Mouse (Mus musculus): ENCODE measurements around the gene Ptprf. TPM values are rescaled to one million over a fixed set of nuclear protein-coding genes. Genes with fewer than 3 reads are reported as not detected.

Gene Ptprf
- polyA plus RNA-seq, 1 experiment from 2014 or later, result 88.2 TPM

DNA sequence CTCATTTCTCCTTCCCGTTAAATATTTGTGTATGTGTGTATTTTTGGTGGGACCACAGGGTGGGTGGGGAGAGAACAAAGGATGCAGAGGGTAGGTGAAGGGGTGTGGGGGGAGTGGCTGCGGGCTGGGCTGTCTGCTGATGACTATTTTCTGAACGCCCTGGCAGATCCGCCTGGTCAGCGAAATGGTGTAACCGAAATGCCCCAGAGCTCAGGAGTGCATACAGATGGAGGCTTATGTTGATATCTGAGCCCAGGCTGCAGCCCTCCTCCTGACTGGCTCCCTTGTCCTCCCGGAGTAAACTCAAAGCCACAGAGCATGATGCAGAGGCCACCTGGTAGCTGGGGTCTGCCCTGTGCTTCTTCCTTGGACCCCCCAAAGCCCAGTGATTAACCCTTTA lies 47.4 kb downstream of the Ptprf start:
- no peak for DNase-seq (ENCODE audit: low spot score)
- Histone ChIP-seq H3K4me3 (no peak overlapping the region), H3K27ac (replicated peaks) (0 out of 2 replicates have a peak overlapping the region, but pooled peaks have one; percentile 24), H3K9me3 (no peaks in the 10 kb centered on the region), H3K27me3 (replicated peaks; ENCODE audit: low read depth, poor library complexity, severe bottlenecking) (no peaks in the 10 kb centered on the region), H3K4me1 (peaks cover 16% of the 10 kb centered on the region), H3K36me3 (replicated peaks) (peaks cover 93% of the 10 kb centered on the region)
- 59% methylated on average over 7 of the region's 7 CpGs for WGBS

DNA sequence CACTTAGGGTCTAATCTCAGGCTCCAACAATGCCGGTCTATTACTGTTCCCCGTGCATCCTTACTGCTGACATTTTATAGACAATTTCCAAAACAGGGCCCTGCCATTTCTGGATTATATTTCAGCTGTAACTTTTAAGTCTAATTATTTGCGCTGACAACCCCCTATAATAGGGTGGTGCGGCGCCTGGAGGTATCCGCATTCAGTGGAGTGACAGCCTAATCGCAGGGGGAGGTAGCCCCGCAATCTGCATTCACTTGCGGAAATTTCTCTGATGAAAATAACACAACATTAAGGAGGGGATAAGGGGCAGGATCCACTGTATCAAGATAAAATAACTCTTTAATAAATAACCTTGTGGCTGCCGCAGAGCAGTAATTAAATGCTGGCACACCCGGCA lies 47.9 kb downstream of the Ptprf start:
- Histone ChIP-seq H3K36me3 (replicated peaks) (peaks cover 93% of the 10 kb centered on the region), H3K4me3 (no peak overlapping the region), H3K27me3 (replicated peaks; ENCODE audit: low read depth, poor library complexity, severe bottlenecking) (no peaks in the 10 kb centered on the region), H3K4me1 (peaks cover 20% of the 10 kb centered on the region), H3K27ac (replicated peaks) (no peak overlapping the region), H3K9me3 (no peaks in the 10 kb centered on the region)
- 88% methylated on average over 11 of the region's 11 CpGs for WGBS
- no peak for DNase-seq (ENCODE audit: low spot score)

DNA sequence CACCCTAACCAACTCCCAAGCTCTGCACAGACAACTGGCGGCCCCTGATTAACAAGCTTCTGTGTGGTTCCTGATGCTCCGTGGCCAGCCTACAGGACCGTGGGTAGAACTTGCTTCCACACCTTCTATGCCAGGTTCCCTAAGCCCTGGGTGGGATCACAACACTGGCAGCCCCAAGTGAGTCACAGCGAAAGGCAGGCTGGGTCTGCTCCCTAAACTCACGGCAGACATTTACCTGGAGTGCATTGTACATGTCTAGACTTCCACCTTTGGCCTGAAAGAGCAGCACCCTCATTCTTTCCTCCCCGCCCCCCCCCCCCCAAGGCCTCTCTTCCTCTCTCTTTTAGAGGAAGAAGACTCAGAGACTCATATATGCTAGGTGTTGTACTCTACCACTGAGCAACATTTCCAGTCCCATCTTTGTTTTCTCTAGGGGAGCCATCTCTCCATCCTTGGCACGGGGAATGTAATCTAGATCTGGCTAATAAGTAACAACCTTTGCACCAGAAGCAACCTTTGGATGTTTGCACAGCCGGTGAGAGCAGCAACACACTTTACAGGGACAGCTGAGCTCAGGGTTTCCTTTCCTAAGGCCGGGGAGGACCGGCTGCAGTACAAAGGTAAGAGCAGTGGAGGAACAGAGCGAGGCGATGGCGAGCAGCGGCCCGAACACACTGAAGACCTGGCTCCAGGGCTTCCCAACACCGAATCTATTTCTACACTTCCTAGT lies 51.1 kb downstream of the Ptprf start:
- Histone ChIP-seq H3K4me3 (no peak overlapping the region), H3K27ac (replicated peaks) (no peak overlapping the region), H3K36me3 (replicated peaks) (peaks cover 93% of the 10 kb centered on the region), H3K27me3 (replicated peaks; ENCODE audit: low read depth, poor library complexity, severe bottlenecking) (no peaks in the 10 kb centered on the region), H3K9me3 (no peaks in the 10 kb centered on the region), H3K4me1 (peaks cover 30% of the 10 kb centered on the region)
- 90% methylated on average over 16 of the region's 16 CpGs for WGBS
- DNase-seq (ENCODE audit: low spot score), result no peak

DNA sequence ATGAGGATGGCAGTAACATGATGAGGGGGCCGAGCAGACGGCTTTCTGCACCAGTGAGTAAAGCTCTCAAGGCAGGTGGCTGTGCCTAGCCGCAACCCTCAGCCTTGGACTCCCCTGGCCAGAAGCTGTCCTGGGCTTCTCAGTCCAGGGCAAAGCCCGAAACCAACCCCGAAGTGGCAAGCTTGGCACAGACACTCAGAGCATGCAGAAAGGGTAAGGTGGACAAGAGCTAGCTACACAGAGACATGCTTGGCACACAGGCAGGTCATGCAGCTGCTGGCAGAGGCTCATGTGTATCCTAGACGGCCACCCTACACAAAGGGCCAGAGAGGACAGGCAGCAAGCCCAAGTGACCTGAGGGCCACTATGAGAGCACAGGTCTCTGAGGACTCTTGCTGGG lies 52.5 kb downstream of the Ptprf start:
- no peak for DNase-seq (ENCODE audit: low spot score)
- Histone ChIP-seq H3K4me1 (peaks cover 36% of the 10 kb centered on the region), H3K36me3 (replicated peaks) (peaks cover 93% of the 10 kb centered on the region), H3K27me3 (replicated peaks; ENCODE audit: low read depth, poor library complexity, severe bottlenecking) (no peaks in the 10 kb centered on the region), H3K4me3 (no peak overlapping the region), H3K9me3 (no peaks in the 10 kb centered on the region), H3K27ac (replicated peaks) (no peak overlapping the region)
- WGBS, result 92% methylated on average over 6 of the region's 6 CpGs

DNA sequence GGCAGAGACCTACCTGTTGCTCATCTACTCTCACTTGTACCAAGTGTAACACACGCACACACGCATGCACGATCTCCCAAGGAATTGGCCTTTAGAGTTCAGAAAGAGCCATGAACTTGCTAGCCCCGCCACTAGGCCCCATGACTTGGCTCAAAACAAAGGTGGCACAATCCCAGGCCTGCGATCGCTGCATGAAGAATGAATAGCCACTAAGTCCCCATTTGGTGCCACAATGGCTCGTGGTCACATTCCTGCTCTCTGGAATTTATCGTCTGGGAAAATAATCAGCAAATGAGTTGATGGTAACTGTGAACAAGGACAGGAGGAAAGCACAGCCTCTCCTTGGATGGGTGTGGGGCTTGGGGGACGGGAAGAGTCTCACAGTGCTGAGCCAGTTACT lies 54.3 kb downstream of the Ptprf start:
- no peaks in the 10 kb centered on the region for H3K9me3 ChIP-seq
- no peak overlapping the region for H3K27ac ChIP-seq (replicated peaks)
- H3K4me3 ChIP-seq, result no peak overlapping the region
- peaks cover 36% of the 10 kb centered on the region for H3K4me1 ChIP-seq
- no peak for DNase-seq (ENCODE audit: low spot score)
- no peaks in the 10 kb centered on the region for H3K27me3 ChIP-seq (replicated peaks; ENCODE audit: low read depth, poor library complexity, severe bottlenecking)
- H3K36me3 ChIP-seq (replicated peaks), result peaks cover 93% of the 10 kb centered on the region
- WGBS, result 87% methylated on average over 9 of the region's 9 CpGs

DNA sequence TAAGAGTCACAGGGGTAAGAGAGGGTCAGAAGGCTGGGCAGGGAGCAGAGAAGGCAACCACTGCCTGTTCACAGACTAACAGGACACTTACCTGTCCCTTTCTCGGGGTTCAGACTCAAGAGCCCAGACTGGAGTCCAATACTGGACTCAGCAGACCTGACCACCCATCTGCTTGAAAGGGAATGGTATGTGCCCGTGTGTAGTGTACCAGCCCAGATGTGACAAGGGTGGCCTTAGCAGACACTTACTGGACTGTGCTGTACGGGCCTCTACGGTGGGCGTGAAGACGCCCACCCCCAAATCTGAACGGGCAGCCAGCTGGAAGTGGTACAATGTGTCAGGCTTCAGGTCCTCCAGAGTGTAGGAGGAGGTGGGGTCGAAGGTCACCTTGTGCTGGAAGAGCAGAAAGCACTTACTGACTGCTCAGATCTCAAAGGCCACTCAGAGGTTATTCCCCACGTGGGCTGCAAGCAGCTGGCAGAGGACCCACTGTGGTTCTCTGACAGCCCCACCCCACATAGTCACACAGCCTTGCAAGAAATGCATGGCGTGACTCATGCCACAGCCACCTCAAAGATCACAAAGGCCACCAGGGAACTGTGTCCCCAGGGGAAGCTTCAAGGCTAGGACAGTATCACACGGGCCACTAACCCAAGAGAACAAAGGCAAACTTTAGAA lies 56.4 kb downstream of the Ptprf start:
- Histone ChIP-seq H3K4me3 (no peak overlapping the region), H3K36me3 (replicated peaks) (peaks cover 95% of the 10 kb centered on the region), H3K9me3 (no peaks in the 10 kb centered on the region), H3K4me1 (peaks cover 36% of the 10 kb centered on the region), H3K27me3 (replicated peaks; ENCODE audit: low read depth, poor library complexity, severe bottlenecking) (no peaks in the 10 kb centered on the region), H3K27ac (replicated peaks) (peak overlapping the region; percentile 49; the same call in 1 of the 2 replicates)
- peak; percentile 48 for DNase-seq (ENCODE audit: low spot score)
- WGBS, result 60% methylated on average over 11 of the region's 11 CpGs

DNA sequence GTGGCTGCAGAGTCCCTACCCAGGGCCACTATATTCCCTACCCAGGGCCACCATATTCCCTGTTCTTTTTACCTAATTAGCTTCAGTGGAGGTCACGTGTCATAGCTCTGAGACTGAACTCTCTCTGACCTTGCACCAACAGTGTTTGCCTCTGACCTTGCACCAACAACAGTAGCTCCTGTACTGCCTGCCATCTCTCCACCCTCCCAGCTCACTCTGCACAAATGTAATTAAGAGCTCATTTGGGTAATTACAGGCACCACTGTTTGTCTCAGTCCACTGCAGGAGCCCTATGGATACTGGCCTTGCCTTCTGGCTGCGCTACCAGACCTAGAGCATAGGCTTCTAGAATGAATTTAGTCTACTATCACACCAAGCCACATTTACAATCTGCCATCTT lies 57.3 kb downstream of the Ptprf start:
- Histone ChIP-seq H3K9me3 (no peaks in the 10 kb centered on the region), H3K4me1 (peaks cover 36% of the 10 kb centered on the region), H3K36me3 (replicated peaks) (peaks cover 100% of the 10 kb centered on the region), H3K27ac (replicated peaks) (no peak overlapping the region; the same call in 1 of the 2 replicates), H3K27me3 (replicated peaks; ENCODE audit: low read depth, poor library complexity, severe bottlenecking) (no peaks in the 10 kb centered on the region), H3K4me3 (no peak overlapping the region)
- DNase-seq (ENCODE audit: low spot score), result no peak
- 77% methylated on average over 2 of the region's 2 CpGs for WGBS

DNA sequence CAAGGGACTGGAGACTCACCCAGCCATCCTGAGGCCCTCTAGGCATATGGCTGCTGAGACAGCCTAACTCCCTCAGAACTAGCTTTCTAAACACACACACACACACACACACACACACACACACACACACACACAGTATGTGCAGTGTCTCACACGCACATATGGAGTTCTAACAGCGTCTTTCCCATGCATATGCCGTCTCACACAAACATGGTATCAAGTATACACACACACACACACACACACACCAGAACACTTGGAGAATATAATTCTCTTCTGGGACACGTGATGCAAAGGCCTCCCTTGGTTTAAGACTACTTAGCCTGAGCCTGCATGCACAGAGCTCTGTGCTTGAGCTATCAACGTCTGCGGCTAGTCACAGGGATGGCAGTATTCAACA lies 59.3 kb downstream of the Ptprf start:
- no peak overlapping the region for H3K27ac ChIP-seq (replicated peaks)
- H3K9me3 ChIP-seq, result no peaks in the 10 kb centered on the region
- DNase-seq (ENCODE audit: low spot score), result no peak
- H3K27me3 ChIP-seq (replicated peaks; ENCODE audit: low read depth, poor library complexity, severe bottlenecking), result no peaks in the 10 kb centered on the region
- 89% methylated on average over 6 of the region's 6 CpGs for WGBS
- peaks cover 30% of the 10 kb centered on the region for H3K4me1 ChIP-seq
- peaks cover 100% of the 10 kb centered on the region for H3K36me3 ChIP-seq (replicated peaks)
- no peak overlapping the region for H3K4me3 ChIP-seq

DNA sequence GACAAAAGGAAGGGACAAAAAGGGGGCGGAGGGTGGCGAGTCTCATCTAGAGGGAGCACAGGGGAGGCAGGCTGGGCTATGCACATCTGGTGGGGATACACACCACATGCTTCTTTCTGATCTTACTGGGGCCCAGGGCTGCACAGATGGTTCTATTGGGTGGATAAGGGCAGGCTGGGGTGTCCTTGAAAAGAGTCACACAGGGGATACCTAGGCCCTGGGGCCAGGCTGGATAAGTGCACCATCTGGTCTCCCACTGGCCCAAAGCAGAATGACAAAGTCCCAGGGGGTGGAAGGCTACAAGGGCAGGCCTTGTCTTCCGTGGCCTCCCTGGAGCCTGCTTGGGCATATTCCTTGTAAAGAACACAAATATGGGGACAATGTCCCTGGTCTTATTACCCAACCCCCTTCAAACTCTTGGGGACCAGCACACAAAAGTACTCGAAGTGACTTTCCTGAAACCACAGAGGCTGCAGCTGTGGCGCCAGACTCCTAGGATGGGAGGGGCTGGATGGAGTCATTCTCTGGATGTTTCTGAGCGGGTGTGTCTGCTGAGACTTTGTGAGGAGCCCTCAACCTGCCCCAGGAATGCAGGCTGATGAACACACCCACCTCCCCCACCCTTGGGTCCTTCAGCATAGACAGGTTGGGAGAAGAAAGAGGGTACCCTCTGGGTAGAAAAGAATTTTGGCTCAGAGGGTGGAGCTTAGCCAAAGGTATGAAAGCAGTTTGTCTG lies 62.0 kb downstream of the Ptprf start:
- H3K36me3 ChIP-seq (replicated peaks), result peaks cover 100% of the 10 kb centered on the region
- no peak overlapping the region for H3K27ac ChIP-seq (replicated peaks)

DNA sequence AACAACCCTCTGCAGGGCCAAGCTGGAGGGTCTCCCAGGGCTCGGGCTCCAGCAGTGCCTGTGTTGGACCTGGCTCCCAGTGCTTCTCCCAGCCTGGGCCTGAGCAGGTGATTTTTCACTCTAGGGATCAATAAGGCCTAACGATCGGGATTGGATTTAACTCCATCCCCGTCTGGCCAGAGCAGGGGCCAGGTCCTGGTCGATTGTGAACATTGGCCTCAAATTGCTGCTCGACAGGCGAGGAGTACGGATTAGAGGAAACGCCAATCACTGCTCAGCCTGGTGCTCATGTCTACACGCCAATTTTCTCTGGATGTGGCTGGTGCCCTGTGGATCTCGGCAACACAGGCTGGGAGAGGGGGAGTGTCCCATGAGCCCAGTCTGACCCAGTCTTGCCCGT lies 63.8 kb downstream of the Ptprf start:
- Histone ChIP-seq H3K4me3 (no peak overlapping the region), H3K4me1 (no peaks in the 10 kb centered on the region), H3K9me3 (no peaks in the 10 kb centered on the region), H3K27me3 (replicated peaks; ENCODE audit: low read depth, poor library complexity, severe bottlenecking) (no peaks in the 10 kb centered on the region), H3K36me3 (replicated peaks) (peaks cover 100% of the 10 kb centered on the region), H3K27ac (replicated peaks) (no peak overlapping the region)
- WGBS, result 86% methylated on average over 12 of the region's 12 CpGs
- no peak for DNase-seq (ENCODE audit: low spot score)

More for the DNA sequence above, 62.0 kb downstream of the Ptprf start:
- Histone ChIP-seq H3K4me1 (peaks cover 13% of the 10 kb centered on the region; the same call in 1 of the 2 replicates), H3K9me3 (no peaks in the 10 kb centered on the region), H3K27me3 (replicated peaks; ENCODE audit: low read depth, poor library complexity, severe bottlenecking) (no peaks in the 10 kb centered on the region), H3K4me3 (no peak overlapping the region)
- DNase-seq (ENCODE audit: low spot score), result no peak
- 77% methylated on average over 6 of the region's 6 CpGs for WGBS

DNA sequence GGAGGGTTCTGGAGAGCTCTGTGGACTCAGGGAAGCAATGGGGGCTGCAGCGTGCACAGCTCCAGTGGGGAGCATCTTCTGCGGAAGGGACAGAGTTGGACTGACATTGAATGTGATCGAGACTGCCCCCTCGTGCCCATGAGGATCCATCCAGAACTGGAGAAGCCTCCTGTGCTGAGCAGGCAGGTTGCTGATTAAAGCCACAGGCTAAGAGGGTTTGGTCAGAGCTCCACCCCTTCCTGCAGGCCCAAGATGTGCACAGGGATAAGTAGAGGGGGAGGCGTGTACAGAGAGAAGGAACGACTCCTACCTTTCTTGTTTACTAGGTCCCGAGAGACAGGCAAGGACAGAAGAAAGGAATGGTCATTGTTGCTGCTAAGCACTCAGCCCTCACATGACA lies 69.9 kb downstream of the Ptprf start:
- Histone ChIP-seq H3K9me3 (no peaks in the 10 kb centered on the region), H3K27me3 (replicated peaks; ENCODE audit: low read depth, poor library complexity, severe bottlenecking) (no peaks in the 10 kb centered on the region), H3K4me1 (no peaks in the 10 kb centered on the region), H3K4me3 (no peak overlapping the region), H3K27ac (replicated peaks) (no peak overlapping the region), H3K36me3 (replicated peaks) (peaks cover 100% of the 10 kb centered on the region)
- no peak for DNase-seq (ENCODE audit: low spot score)
- WGBS, result 86% methylated on average over 7 of the region's 7 CpGs

DNA sequence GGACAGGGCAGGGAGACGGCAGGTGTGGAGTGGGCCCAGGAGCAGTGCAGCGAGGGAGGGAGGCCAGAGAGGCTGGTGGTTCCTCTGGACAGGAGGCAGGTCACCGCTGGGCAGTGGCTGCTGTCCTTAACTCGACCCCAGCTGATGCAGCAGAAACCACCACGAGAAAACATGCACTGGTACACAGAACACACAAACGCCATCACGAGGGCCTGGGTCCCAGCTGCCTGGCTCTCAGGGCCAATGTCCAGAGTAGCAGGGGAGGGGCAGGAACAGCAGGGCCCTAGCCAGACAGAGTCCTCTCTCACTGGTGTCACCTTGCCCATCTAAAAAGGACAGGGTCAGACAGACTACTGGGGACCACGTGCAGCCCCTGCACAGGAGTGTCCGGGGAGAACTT lies 70.4 kb downstream of the Ptprf start:
- H3K4me3 ChIP-seq, result no peak overlapping the region
- 85% methylated on average over 9 of the region's 9 CpGs for WGBS
- no peaks in the 10 kb centered on the region for H3K4me1 ChIP-seq
- no peaks in the 10 kb centered on the region for H3K9me3 ChIP-seq
- H3K36me3 ChIP-seq (replicated peaks), result peaks cover 100% of the 10 kb centered on the region
- no peaks in the 10 kb centered on the region for H3K27me3 ChIP-seq (replicated peaks; ENCODE audit: low read depth, poor library complexity, severe bottlenecking)
- H3K27ac ChIP-seq (replicated peaks), result no peak overlapping the region
- no peak for DNase-seq (ENCODE audit: low spot score)

Measured in embryonic facial prominence, embryonic 10.5 days (tissue).